Mouse (Mus musculus): ENCODE results near the gene Csn3. TPM values are rescaled to one million over a fixed set of nuclear protein-coding genes. Genes with fewer than 3 reads are reported as not detected.

Gene Csn3
- total RNA-seq (2021) = not detected
- long read RNA-seq, experiment 1 = 0 reads
- long read RNA-seq, experiment 2 = 0 reads

- DNase-seq (ENCODE audit: low spot score) = no peak
Measured at GRCm38 (mm10) chr5:87925372-87925771, at the start of gene Csn3. Gene Csn3 (plus strand): TSS chr5:87925579.

- no peak for DNase-seq (ENCODE audit: low spot score)
Measured at GRCm38 (mm10) chr5:87884729-87885128, 40.6 kb upstream of the Csn3 start, which contains the start of gene Odam. Gene Odam (plus strand): TSS chr5:87885029.

GRCm38 (mm10) chr5:87931603-87932002 is 6.2 kb downstream of the Csn3 start:
- no peak for DNase-seq (ENCODE audit: low spot score)

GRCm38 (mm10) chr5:87940752-87941151 is 15.4 kb downstream of the Csn3 start:
- DNase-seq (ENCODE audit: low spot score) = no peak

- DNase-seq (ENCODE audit: low spot score) = no peak
Measured at GRCm38 (mm10) chr5:87942515-87942914, 17.1 kb downstream of the Csn3 start.

- DNase-seq (ENCODE audit: low spot score) = no peak
Measured at GRCm38 (mm10) chr5:87951836-87952235, 26.5 kb downstream of the Csn3 start.

GRCm38 (mm10) chr5:87969201-87969600 is 43.8 kb downstream of the Csn3 start, which contains the start of the genes 2310003L06Rik and Gm28434:
Gene 2310003L06Rik (plus strand): TSS chr5:87969459.
Gene Gm28434 (plus strand): TSS chr5:87969517.
- DNase-seq (ENCODE audit: low spot score) = no peak

GRCm38 (mm10) chr5:87979139-87979538 is 53.8 kb downstream of the Csn3 start, which contains the start of gene Cabs1:
Gene Cabs1 (plus strand): TSS chr5:87979439.
- no peak for DNase-seq (ENCODE audit: low spot score)

Other genes starting within 250 kb of the Csn3 start
- not detected for gene Csn2, start 225.9 kb upstream of the Csn3 start, total RNA-seq (2021)
- gene Csn1s2a, start 151.0 kb upstream of the Csn3 start, total RNA-seq (2021) = not detected
- not detected for gene Csn1s2b, start 117.5 kb upstream of the Csn3 start, total RNA-seq (2021)
- gene Prr27, start 99.9 kb upstream of the Csn3 start, total RNA-seq (2021) = not detected
- gene Odam, start 40.5 kb upstream of the Csn3 start, total RNA-seq (2021) = not detected
- not detected for gene 2310003L06Rik, start 43.9 kb downstream of the Csn3 start, total RNA-seq (2021)
- not detected for gene Gm28434, start 43.9 kb downstream of the Csn3 start, total RNA-seq (2021)
- gene Cabs1, start 53.9 kb downstream of the Csn3 start, total RNA-seq (2021) = not detected
- gene Smr3a, start 77.0 kb downstream of the Csn3 start, total RNA-seq (2021) = not detected
- not detected for gene Smr2, start 161.0 kb downstream of the Csn3 start, total RNA-seq (2021)
- not detected for gene Gm11116, start 186.0 kb downstream of the Csn3 start, total RNA-seq (2021)
- not detected for gene Gm11115, start 228.5 kb downstream of the Csn3 start, total RNA-seq (2021)